Mouse (Mus musculus): Measurements from ENCODE around the gene Mat2b. TPM values are rescaled to one million over a fixed set of nuclear protein-coding genes. Genes with fewer than 3 reads are reported as not detected.
A peak's percentile ranks its signal among the peaks of the same experiment; 100 is the strongest.
"Not testable (repeated sequence)": the region's sequence is repeated elsewhere in the genome, so short reads cannot be mapped to it uniquely, and the experiment has no call there.

The Mat2b gene
- 100 to 1,000 TPM; 120 to 130 TPM for total RNA-seq (2021)
- long read RNA-seq, transcript Mat2b-201 (7 exons, 1,949 nt): major isoform, 185 of 231 reads
- long read RNA-seq, transcript Mat2b-202 (7 exons, 2,053 nt): minor isoform, 30 of 231 reads
- long read RNA-seq, partial matches to known transcripts: 2 of 231 reads
- long read RNA-seq, other reads (novel, unspliced or antisense): 14 of 231 reads

GRCm38 (mm10) chr11:40695103-40695502 is at the start of gene Mat2b:
Gene Mat2b (minus strand): TSS chr11:40695203.
- DNase-seq (ENCODE audit: low spot score in 2 of 2): no peak

GRCm38 (mm10) chr11:40744348-40744747 is 49.3 kb upstream of the Mat2b start:
- DNase-seq (ENCODE audit: low spot score in 2 of 2): no peak

- DNase-seq (ENCODE audit: low spot score in 2 of 2): no peak
These were observed 46.7 kb upstream of the Mat2b start for GRCm38 (mm10) chr11:40741605-40742262.

- no peak for DNase-seq (ENCODE audit: low spot score in 2 of 2)
These were observed 42.4 kb upstream of the Mat2b start for GRCm38 (mm10) chr11:40737369-40737768.

GRCm38 (mm10) chr11:40734251-40734752 is 39.3 kb upstream of the Mat2b start:
- DNase-seq (ENCODE audit: low spot score in 2 of 2): no peak

- DNase-seq (ENCODE audit: low spot score in 2 of 2): peak; percentile 92 to 98
These were observed 38.6 kb upstream of the Mat2b start, which contains the start of the genes Hmmr and Nudcd2 for GRCm38 (mm10) chr11:40733339-40734174. Gene Hmmr (minus strand): TSS chr11:40733422. Gene Nudcd2 (plus strand): TSS chr11:40733667.

- no peak for DNase-seq (ENCODE audit: low spot score in 2 of 2)
These were observed 38.0 kb upstream of the Mat2b start for GRCm38 (mm10) chr11:40732997-40733338.

GRCm38 (mm10) chr11:40718324-40718723 is 23.3 kb upstream of the Mat2b start:
- no peak for DNase-seq (ENCODE audit: low spot score in 2 of 2)

- peak in 1 of 2 experiments; percentile 28 for DNase-seq (ENCODE audit: low spot score in 2 of 2)
These were observed 20.5 kb upstream of the Mat2b start for GRCm38 (mm10) chr11:40715524-40715923.

- no peak for DNase-seq (ENCODE audit: low spot score in 2 of 2)
These were observed 18.9 kb upstream of the Mat2b start for GRCm38 (mm10) chr11:40713858-40714257.

- not testable (repeated sequence) for DNase-seq (ENCODE audit: low spot score in 2 of 2)
These were observed 14.9 kb upstream of the Mat2b start for GRCm38 (mm10) chr11:40709899-40710298.

GRCm38 (mm10) chr11:40694311-40695087 is 504 bp downstream of the Mat2b start:
- DNase-seq (ENCODE audit: low spot score in 2 of 2): peak; percentile 18 to 57

GRCm38 (mm10) chr11:40693366-40693951 is 1.5 kb downstream of the Mat2b start:
- DNase-seq (ENCODE audit: low spot score in 2 of 2): peak; percentile 24 to 36

GRCm38 (mm10) chr11:40692511-40693365 is 2.3 kb downstream of the Mat2b start:
- DNase-seq (ENCODE audit: low spot score in 2 of 2): peak; percentile 94

- no peak for DNase-seq (ENCODE audit: low spot score in 2 of 2)
These were observed 2.9 kb downstream of the Mat2b start for GRCm38 (mm10) chr11:40692101-40692509.

- no peak for DNase-seq (ENCODE audit: low spot score in 2 of 2)
These were observed 4.4 kb downstream of the Mat2b start for GRCm38 (mm10) chr11:40690444-40691127.

GRCm38 (mm10) chr11:40683295-40683694 is 11.7 kb downstream of the Mat2b start:
- no peak for DNase-seq (ENCODE audit: low spot score in 2 of 2)

- DNase-seq (ENCODE audit: low spot score in 2 of 2): no peak
These were observed 12.5 kb downstream of the Mat2b start for GRCm38 (mm10) chr11:40682456-40682855.

GRCm38 (mm10) chr11:40677169-40677568 is 17.8 kb downstream of the Mat2b start:
- no peak for DNase-seq (ENCODE audit: low spot score in 2 of 2)
